Mouse (Mus musculus): ENCODE data around the gene Sgta. TPM values are rescaled to one million over a fixed set of nuclear protein-coding genes. Genes with fewer than 3 reads are reported as not detected.
A peak's percentile ranks its signal among the peaks of the same experiment; 100 is the strongest.

The Sgta gene
- total and polyA plus RNA-seq, 3 experiments, result 100 to 1,019 (median 152) TPM

- Histone ChIP-seq H3K27me3 (ENCODE audit: control insufficient read depth in 1 of 2, insufficient read depth in 2 of 2, low read length in 2 of 2) (no peaks in the 10 kb centered on the region), H3K27ac (ENCODE audit: control insufficient read depth, low read depth, low read length) (no peak overlapping the region), H3K9ac (ENCODE audit: control insufficient read depth, low read depth, low read length, poor library complexity, severe bottlenecking) (peak overlapping the region; percentile 49), H3K9me3 (replicated peaks; ENCODE audit: insufficient read depth, low read length) (no peaks in the 10 kb centered on the region), H3K4me3 (ENCODE audit: control insufficient read depth in 1 of 2, insufficient read depth in 1 of 2, low read depth in 2 of 2, low read length in 2 of 2) (peak overlapping the region in 1 of 2 experiments; percentile 39; a peak in 2 of 4 replicates), H3K4me1 (ENCODE audit: control insufficient read depth in 1 of 2, insufficient read depth in 2 of 2, low read length in 2 of 2) (peaks cover 5 to 14% of the 10 kb centered on the region in 2 experiments; a peak in 3 of 4 replicates), H3K36me3 (ENCODE audit: control insufficient read depth in 1 of 2, insufficient read depth in 2 of 2, low read length in 2 of 2) (peaks cover 0 to 5% of the 10 kb centered on the region in 2 experiments; a peak in 2 of 4 replicates), H3K79me2 (ENCODE audit: control insufficient read depth, insufficient read depth, low read length, poor library complexity) (no peaks in the 10 kb centered on the region)
- peak; percentile 90 for DNase-seq (ENCODE audit: low read depth, low spot score)
- TF ChIP-seq MAX (IDR thresholded peaks at IDR 0.05; ENCODE audit: low read length) (peak; percentile 52; the same call in 1 of the 2 replicates), MXI1 (IDR thresholded peaks at IDR 0.05; ENCODE audit: low read depth, low read length) (peak; percentile 71; the same call in 1 of the 2 replicates), SMC3 (IDR thresholded peaks at IDR 0.05; ENCODE audit: low read depth, low read length) (peak; percentile 78), CTCF (IDR thresholded peaks at IDR 0.05 in 2 of 3, conservative IDR thresholded peaks at IDR 0.05 in 1 of 3; ENCODE audit: control insufficient read depth in 1 of 3, insufficient read depth in 1 of 3, low read depth in 2 of 3, low read length in 3 of 3, poor library complexity in 1 of 3, severe bottlenecking in 1 of 3) (peak; percentile 62 to 91 (median 87)), ZNF384 (IDR thresholded peaks at IDR 0.05; ENCODE audit: low read depth, low read length) (peak; percentile 97), TBP (IDR thresholded peaks at IDR 0.05; ENCODE audit: low read depth, low read length) (0 out of 2 replicates have a peak, but pooled peaks have one; percentile 17), UBTF (IDR thresholded peaks at IDR 0.05; ENCODE audit: borderline replicate concordance, insufficient read depth, low read depth, low read length) (no peak), KAT2A (conservative IDR thresholded peaks at IDR 0.05; ENCODE audit: low read depth, low read length) (0 out of 2 replicates have a peak, but pooled peaks have one; percentile 23), USF1 (IDR thresholded peaks at IDR 0.05; ENCODE audit: low read depth, low read length) (peak; percentile 22; the same call in 1 of the 2 replicates), ELF1 (IDR thresholded peaks at IDR 0.05; ENCODE audit: low read depth, low read length) (peak; percentile 43; the same call in 1 of the 2 replicates), MAZ (IDR thresholded peaks at IDR 0.05; ENCODE audit: low read depth, low read length) (peak; percentile 66; the same call in 1 of the 2 replicates), ZC3H11A (IDR thresholded peaks at IDR 0.05; ENCODE audit: low read depth, low read length) (peak; percentile 63), POLR2A (IDR thresholded peaks at IDR 0.05; ENCODE audit: control insufficient read depth in 1 of 2, insufficient read depth in 1 of 2, low read depth in 1 of 2, low read length in 2 of 2, poor library complexity in 1 of 2) (0 out of 4 replicates have a peak, but pooled peaks of 1 of the 2 experiments have one; percentile 18), MEF2A (IDR thresholded peaks at IDR 0.05; ENCODE audit: extremely low read depth, insufficient replicate concordance, low read depth, low read length, poor library complexity, severe bottlenecking) (no peak), SIN3A (IDR thresholded peaks at IDR 0.05; ENCODE audit: low read length) (peak; percentile 83), TCF12 (IDR thresholded peaks at IDR 0.05; ENCODE audit: low read depth, low read length) (peak; percentile 29; the same call in 1 of the 2 replicates), ZMIZ1 (IDR thresholded peaks at IDR 0.05; ENCODE audit: low read depth, low read length) (no peak), RAD21 (IDR thresholded peaks at IDR 0.05; ENCODE audit: low read depth, low read length) (peak; percentile 78), TAL1 (IDR thresholded peaks at IDR 0.05; ENCODE audit: low read length) (no peak), GABPA (IDR thresholded peaks at IDR 0.05; ENCODE audit: low read depth, low read length) (no peak), HCFC1 (IDR thresholded peaks at IDR 0.05; ENCODE audit: low read depth, low read length) (peak; percentile 67), E2F4 (IDR thresholded peaks at IDR 0.05; ENCODE audit: borderline replicate concordance, low read depth, low read length) (no peak), ETS1 (IDR thresholded peaks at IDR 0.05; ENCODE audit: low read depth, low read length) (peak; percentile 64; the same call in 1 of the 2 replicates), EP300 (IDR thresholded peaks at IDR 0.05; ENCODE audit: low read depth in 1 of 2, low read length in 2 of 2) (0 out of 4 replicates have a peak, but pooled peaks of 1 of the 2 experiments have one; percentile 27), ZKSCAN1 (IDR thresholded peaks at IDR 0.05; ENCODE audit: low read depth, low read length) (no peak), CHD2 (IDR thresholded peaks at IDR 0.05; ENCODE audit: low read length) (no peak), MYB (IDR thresholded peaks at IDR 0.05; ENCODE audit: low read depth, low read length) (no peak)
Observed at GRCm38 (mm10) chr10:80998778-80999177, 61.2 kb downstream of the Sgta start.

All from MEL (cell line).